Comparison of ENCODE assay signal across 18 mouse cellular contexts in the genomic region with DNA sequence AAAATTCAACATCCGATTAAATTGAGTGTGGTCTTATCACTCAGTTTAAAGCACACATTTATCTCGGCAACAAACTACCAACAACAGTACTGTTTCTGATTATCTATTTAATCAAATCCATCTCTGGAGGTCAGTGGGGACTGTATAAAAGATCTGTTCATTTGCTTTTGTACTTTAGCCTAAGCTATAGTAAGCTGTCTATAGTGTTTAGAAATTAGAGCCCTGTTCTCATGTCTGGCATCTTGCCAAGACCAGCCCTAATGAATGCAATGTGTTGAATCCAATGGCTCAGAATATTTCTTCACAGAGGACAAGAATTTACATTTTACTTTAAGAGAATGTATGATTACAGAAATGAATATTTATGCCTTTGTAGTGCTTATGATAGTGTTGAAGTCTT. TPM values are rescaled to one million over a fixed set of nuclear protein-coding genes. Genes with fewer than 3 reads are reported as not detected.
DNase-seq lines count a peak whose midpoint lies in the region; ATAC-seq and TF ChIP-seq lines count a peak whose summit lies in the region.
"Had no signal": no experiment of that assay in that cellular context is flagged by ENCODE, and none has a peak within 500 bp of the region (broad histone marks: within the 10 kb centered on the region; RNA-seq: fewer than 3 reads in every experiment).

No protein-coding gene starts in this region.

- no peak overlapping the region for H3K4me3 ChIP-seq in lung, embryonic 14.5 days (ENCODE audit: low read depth, low read length)
- no peak overlapping the region for H3K4me3 ChIP-seq in embryonic facial prominence, embryonic 11.5 days (ENCODE audit: low read depth, low read length)
- H3K4me3 ChIP-seq: gastrocnemius, adult 2 months; limb, embryonic 13.5 days had no signal

- H3K27me3 ChIP-seq in lung, embryonic 14.5 days (ENCODE audit: insufficient read depth, low read length) = no peaks in the 10 kb centered on the region
- H3K27me3 ChIP-seq in embryonic facial prominence, embryonic 11.5 days (ENCODE audit: control insufficient read depth, insufficient read depth, low read length) = no peaks in the 10 kb centered on the region
- H3K27me3 ChIP-seq: limb, embryonic 13.5 days had no signal

- ATAC-seq in lung, embryonic 14.5 days (ENCODE audit: insufficient read depth) = no peak
- peak; percentile 85 for ATAC-seq in embryonic facial prominence, embryonic 11.5 days (replicated peaks; ENCODE audit: insufficient number of reproducible peaks, low FRiP score, low TSS enrichment, low read depth)

- DNase-seq in cerebellum, postnatal 10 days = peak; percentile 15 to 40
- DNase-seq in cerebellum, adult 11-12 months = no peak
- peak; percentile 74 for DNase-seq in lung, embryonic 14.5 days
- DNase-seq in lung, postnatal 36 days = no peak
- DNase-seq in embryonic facial prominence, embryonic 11.5 days (ENCODE audit: low spot score) = peak; percentile 76
- peak; percentile 54 for DNase-seq in forelimb bud, embryonic 11.5 days (ENCODE audit: low read depth, low spot score)
- no peak for DNase-seq in frontal cortex, postnatal 14 days (ENCODE audit: low spot score in 2 of 2)
- DNase-seq in neural tube, embryonic 10.5 days (ENCODE audit: extremely low spot score, low spot score) = no peak
- DNase-seq: adrenal gland, adult 8-10 months; cerebellum, adult 9-11 months; gastrocnemius, adult 2 months; heart, adult 18-20 months; lung, adult 18-20 months; right cerebral cortex, postnatal 4 days had no signal

- H3K27ac ChIP-seq in lung, embryonic 14.5 days (ENCODE audit: low read depth) = no peak overlapping the region
- H3K27ac ChIP-seq in embryonic facial prominence, embryonic 11.5 days (replicated peaks; ENCODE audit: low read depth, low read length) = no peak overlapping the region
- H3K27ac ChIP-seq: gastrocnemius, adult 2 months; limb, embryonic 13.5 days had no signal

- TF ChIP-seq CTCF in lung, embryonic 14.5 days (IDR thresholded peaks at IDR 0.05; ENCODE audit: low read depth) = no peak

- no peak overlapping the region for H3K9ac ChIP-seq in lung, embryonic 14.5 days
- H3K9ac ChIP-seq in embryonic facial prominence, embryonic 11.5 days (replicated peaks; ENCODE audit: low read length) = no peak overlapping the region
- H3K9ac ChIP-seq: limb, embryonic 13.5 days had no signal

- no peak overlapping the region for H3K4me2 ChIP-seq in lung, embryonic 14.5 days
- no peak overlapping the region for H3K4me2 ChIP-seq in embryonic facial prominence, embryonic 11.5 days (ENCODE audit: low read depth, low read length)
- H3K4me2 ChIP-seq: limb, embryonic 13.5 days had no signal

- H3K4me1 ChIP-seq in lung, embryonic 14.5 days (ENCODE audit: insufficient read depth) = no peaks in the 10 kb centered on the region
- H3K4me1 ChIP-seq in embryonic facial prominence, embryonic 11.5 days (ENCODE audit: control insufficient read depth, insufficient read depth, low read length) = no peaks in the 10 kb centered on the region

- H3K9me3 ChIP-seq in lung, embryonic 14.5 days (ENCODE audit: low read depth, low read length) = no peaks in the 10 kb centered on the region
- H3K9me3 ChIP-seq in embryonic facial prominence, embryonic 11.5 days (replicated peaks; ENCODE audit: control insufficient read depth, low read length) = no peaks in the 10 kb centered on the region
- H3K9me3 ChIP-seq: limb, embryonic 13.5 days had no signal

- 50% methylated on average over 2 of the region's 2 CpGs for WGBS in lung, embryonic 14.5 days
- 43% methylated on average over 2 of the region's 2 CpGs for WGBS in embryonic facial prominence, embryonic 11.5 days

- no peaks in the 10 kb centered on the region for H3K36me3 ChIP-seq in lung, embryonic 14.5 days (ENCODE audit: insufficient read depth)
- no peaks in the 10 kb centered on the region for H3K36me3 ChIP-seq in embryonic facial prominence, embryonic 11.5 days (replicated peaks; ENCODE audit: control insufficient read depth, insufficient read depth, low read depth, low read length)
- H3K36me3 ChIP-seq: limb, embryonic 13.5 days had no signal

RNA-seq across cellular contexts. Expression of gene Gje1, which starts 56.5 kb away (rescaled TPM):
- not detected in 2 replicates for polyA plus RNA-seq in lung, embryonic 14.5 days (2014; fragmentation: Nextera tagmentation; extraction: Ambion mirVana)
- polyA plus RNA-seq in embryonic facial prominence, embryonic 11.5 days (2014; fragmentation: Nextera tagmentation; extraction: Ambion mirVana) = 0.18 and 0.75 TPM in 2 replicates
- polyA plus RNA-seq: heart, embryonic 16.5 days; kidney, embryonic 16.5 days; thymus, postnatal 0 days had no signal

Comparison
In these comparisons a context has a peak if more than half of its experiments do, and no peak if none do; other contexts are left out.
1. DNase-seq: peak in cerebellum, postnatal 10 days (2 of 2), lung, embryonic 14.5 days (single experiment), embryonic facial prominence, embryonic 11.5 days (single experiment) and forelimb bud, embryonic 11.5 days (single experiment); none in cerebellum, adult 11-12 months (single experiment), lung, postnatal 36 days (single experiment), frontal cortex, postnatal 14 days (0 of 2) and neural tube, embryonic 10.5 days (single experiment).